Mouse (Mus musculus) brain, embryonic 14.5 days (tissue): ENCODE data around the gene Cldn9. TPM values are rescaled to one million over a fixed set of nuclear protein-coding genes. Genes with fewer than 3 reads are reported as not detected.

Experiments
- DNase-seq: peaks from one replicate; pipeline ENCODE4 v3.0.0-alpha.2; 2011; ENCODE audit warnings: low read depth
- CTCF ChIP-seq: fragments of 200-500 bp; IDR thresholded peaks from 2 replicates; pipeline ENCODE4 v1.5.1; 2012; ENCODE audit warnings: inconsistent platforms, mild to moderate bottlenecking, moderate library complexity, borderline replicate concordance; ENCODE audit not compliant: insufficient read depth, insufficient read length; ENCODE audit errors: extremely low read depth
- POLR2A ChIP-seq: fragments of 200-500 bp; IDR thresholded peaks from 2 replicates; pipeline ENCODE4 v1.6.1; 2012; ENCODE audit warnings: mild to moderate bottlenecking, inconsistent platforms, borderline replicate concordance; ENCODE audit not compliant: poor library complexity, insufficient read depth, insufficient read length, severe bottlenecking; ENCODE audit errors: extremely low read depth
- polyA plus RNA-seq: library from polyadenylated mRNA; depleted of rRNA; stranded (reverse); fragments of >200 nt; gene quantifications from 2 replicates; pipeline ENCODE4 v1.2.3, GENCODE M21; 2012

Gene Cldn9
- polyA plus RNA-seq, 1 experiment = 0.92 TPM

DNA sequence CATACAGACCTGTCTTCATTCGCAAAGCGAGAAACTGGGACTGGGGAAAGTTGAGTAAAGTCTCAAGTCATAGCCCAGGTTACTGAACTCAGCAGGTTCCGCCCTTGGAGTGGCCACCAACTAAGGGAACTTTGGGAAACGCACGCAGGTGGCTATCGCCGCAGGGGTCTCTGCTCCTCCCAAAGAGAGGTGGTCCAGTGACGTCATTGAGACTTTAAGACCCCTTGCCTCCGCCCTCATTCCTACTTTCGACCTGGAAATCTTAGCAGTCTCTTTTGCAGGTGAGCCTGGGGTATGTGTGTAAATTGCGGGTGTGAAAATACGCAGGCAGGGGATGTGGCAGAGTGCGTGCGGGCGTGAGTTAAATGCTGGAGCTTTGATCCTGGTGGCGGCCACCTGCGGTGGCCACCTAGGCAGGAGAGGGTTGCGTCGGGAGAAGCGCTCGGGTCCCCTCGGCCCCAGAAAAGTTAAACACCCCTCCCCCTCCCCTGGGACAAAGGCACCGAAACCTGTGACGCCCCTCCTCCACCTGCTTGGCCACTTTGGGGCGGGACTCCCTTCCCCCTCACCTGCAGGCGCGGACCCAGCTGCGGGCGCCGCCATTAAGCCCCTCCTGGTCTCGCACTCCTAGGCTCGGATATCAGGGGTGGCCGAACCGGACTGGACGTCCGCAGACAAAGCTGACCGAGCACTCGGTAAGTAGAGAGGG, 4.5 kb downstream of the Cldn9 start, which contains the start of gene Cldn6:
TSS of gene Cldn6 (plus strand) at position 123 of the 709 bp plus-strand sequence.
- no peak for DNase-seq
- TF ChIP-seq POLR2A = no peak
- TF ChIP-seq CTCF = no peak

DNA sequence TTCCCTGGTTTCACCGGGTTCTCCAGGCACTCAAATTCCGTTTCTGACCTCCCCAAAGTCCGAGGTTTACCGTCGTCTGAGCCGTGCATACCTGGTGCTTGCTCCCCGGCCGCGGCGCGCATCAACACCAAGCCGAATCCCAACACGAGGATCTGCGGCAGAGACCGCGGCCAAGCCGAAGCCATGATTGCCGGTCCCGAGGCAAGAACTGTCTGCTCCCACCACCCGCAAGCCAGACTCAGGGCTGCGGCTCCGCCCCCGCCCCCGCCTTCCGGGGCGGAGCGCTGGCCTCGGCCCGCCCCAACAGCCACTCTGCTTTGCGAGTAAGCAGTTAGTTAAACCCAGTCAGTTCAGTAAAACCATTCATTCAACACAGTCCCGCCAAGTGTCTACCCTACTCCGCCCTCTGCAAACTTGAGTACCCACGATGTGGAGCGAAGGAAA, 6.6 kb downstream of the Cldn9 start, which contains the start of gene Tnfrsf12a:
TSS of gene Tnfrsf12a (minus strand) at position 233 of the 444 bp plus-strand sequence.
- peak; percentile 33; the same call in 1 of the 2 replicates for TF ChIP-seq POLR2A
- TF ChIP-seq CTCF = no peak
- peak; percentile 91 for DNase-seq

DNA sequence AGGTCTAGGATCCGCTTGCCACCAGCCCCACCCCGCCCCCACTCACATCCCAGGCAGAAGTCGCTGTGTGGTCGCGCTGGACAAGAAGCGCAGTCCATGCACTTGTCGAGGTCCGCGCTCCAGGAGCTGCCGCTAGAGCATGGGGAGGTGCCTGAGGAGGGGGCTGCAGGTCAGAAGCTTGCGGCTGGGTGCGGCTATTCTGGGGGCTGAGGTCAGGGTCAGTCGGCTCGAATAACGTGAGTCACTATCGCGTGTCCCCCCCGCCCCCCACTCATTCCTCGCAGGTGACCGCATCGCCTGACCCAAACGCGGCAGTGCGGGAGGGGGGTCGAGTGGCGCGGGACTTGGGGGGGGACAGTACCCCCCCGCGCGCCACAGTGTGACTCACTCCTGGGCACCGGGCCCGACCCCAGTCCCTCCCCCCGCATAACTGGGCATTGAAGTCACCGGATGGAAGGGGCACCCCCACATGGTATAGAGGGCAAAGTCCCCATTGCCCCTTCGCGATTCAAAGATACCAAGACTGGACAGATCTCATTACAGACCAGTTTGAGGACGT, 7.3 kb downstream of the Cldn9 start:
- TF ChIP-seq POLR2A = no peak
- TF ChIP-seq CTCF = no peak
- DNase-seq = peak; percentile 24

DNA sequence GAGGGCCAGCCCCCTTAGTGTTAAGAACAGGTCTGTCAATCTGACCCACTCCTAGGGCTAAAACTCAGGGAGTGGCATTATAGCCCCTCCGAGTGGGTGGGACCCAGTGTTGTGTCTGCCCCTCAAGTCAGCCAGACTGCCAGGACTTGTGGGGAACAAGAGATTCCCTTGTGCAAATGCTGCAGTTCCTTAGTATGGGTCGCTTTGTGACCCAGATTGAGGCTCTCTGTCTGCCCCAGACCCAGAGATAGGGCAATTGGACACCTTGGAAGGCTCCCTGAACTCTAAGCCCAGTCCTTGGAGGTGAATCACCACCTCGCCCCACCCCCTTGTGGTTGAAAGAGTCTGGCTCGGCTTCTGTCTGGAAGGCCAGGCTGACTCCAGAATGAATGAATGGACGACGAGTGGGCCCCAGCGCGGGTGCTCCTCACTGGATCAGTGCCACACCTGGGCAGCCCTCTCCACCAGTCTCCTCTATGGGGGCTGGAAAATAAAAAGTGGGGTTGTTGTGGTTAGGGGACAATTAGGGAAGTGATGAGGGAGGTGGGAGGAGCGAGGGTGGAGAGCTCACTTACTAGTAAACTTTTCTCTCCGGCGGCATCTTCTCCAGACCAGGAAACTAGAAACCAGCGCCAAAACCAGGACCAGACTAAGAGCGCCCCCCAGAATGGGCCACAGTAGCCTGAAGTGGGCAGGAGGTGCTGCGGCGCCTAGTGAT, 8.1 kb downstream of the Cldn9 start:
- no peak for DNase-seq
- TF ChIP-seq POLR2A (no peak), CTCF (no peak)

DNA sequence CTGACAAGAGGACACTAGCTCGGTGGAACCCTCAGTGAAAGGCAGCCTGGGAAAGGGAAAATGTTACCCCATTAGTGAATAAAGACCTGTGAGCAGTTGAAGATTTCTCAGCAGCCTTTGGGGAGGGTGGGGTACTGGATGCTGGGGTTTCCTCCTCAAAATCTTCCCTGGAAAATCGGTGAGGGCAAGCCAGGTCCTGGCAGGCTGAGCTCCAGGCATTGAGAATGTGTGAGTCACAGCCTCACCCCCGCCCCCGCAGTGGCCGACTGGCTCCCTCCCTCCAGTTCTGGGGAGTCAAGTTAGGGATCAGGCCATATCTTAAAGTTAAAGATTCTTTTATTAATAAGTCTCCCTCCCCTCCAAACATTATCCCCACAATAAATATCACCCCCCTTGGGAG, 8.7 kb downstream of the Cldn9 start:
- TF ChIP-seq POLR2A = no peak
- TF ChIP-seq CTCF = no peak
- no peak for DNase-seq

DNA sequence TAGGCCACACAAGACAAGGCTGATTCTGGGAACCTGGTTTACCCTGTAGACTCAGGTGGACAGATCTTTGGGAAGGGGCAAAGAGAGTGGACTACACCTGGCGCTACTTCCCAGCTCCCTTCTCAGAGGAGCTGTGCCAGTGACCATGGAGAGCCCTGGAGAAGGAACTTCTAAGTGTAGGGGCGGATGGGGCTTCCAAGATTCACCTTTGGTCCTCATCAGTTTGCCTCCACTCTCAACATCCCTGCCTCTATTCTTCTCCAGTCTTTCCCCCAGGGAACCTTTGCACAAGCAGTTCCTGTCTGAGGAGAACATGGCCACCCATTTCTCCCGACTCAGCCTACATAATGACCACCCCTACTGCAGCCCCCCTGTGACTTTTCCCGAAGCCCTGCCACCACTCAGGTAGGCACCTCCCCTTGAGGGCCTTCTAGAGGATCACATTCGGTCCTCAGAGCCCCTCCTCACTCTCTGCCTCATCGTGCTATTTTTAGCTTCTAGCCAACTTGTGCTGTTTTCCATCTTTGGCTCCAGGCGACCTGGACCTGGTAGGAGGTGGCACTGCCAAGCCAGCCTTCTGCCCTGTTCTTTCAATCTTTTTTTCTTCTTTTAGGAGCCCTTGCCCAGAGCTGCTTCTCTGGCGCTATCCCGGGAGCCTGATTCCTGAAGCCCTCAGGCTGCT, 9.4 kb downstream of the Cldn9 start:
- no peak for DNase-seq
- no peak for TF ChIP-seq CTCF
- no peak for TF ChIP-seq POLR2A

DNA sequence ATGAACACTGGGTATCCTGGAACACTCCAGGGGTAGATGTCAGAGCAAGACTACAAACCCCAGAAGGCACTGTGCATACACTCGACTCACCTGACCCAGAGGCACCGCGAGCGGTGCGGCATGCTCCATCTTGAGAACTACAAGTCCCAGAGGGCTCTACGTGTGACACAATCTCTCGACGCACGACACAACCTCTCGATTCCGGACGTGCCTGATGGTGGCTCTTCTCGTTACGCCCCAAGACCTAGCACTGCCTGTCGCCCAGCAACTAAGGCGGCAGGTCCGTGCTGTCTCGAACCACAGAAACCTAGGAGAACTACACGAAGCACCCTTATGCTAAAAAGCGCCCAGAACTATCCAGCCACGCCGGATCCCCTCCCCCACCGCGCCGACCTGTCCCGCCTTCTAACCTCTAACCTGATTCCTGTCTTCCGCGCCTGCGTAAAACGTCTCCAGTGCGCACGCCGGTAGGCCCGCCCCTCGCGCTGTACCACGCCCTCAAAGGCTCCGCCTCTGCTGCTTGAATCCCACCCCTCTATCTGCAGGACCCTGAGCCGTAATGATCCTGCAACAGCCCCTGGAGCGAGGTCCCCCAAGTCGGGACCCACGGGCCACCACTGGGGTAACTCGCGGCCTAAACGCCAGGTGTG, 10.3 kb downstream of the Cldn9 start, which contains the start of the genes Hcfc1r1 and Thoc6:
TSS of gene Hcfc1r1 (plus strand) at position 173 of the 650 bp plus-strand sequence.
TSS of gene Thoc6 (minus strand) at position 459 of the 650 bp plus-strand sequence.
- TF ChIP-seq CTCF = no peak
- TF ChIP-seq POLR2A = peak; percentile 45; the same call in 1 of the 2 replicates
- peak; percentile 99 for DNase-seq

DNA sequence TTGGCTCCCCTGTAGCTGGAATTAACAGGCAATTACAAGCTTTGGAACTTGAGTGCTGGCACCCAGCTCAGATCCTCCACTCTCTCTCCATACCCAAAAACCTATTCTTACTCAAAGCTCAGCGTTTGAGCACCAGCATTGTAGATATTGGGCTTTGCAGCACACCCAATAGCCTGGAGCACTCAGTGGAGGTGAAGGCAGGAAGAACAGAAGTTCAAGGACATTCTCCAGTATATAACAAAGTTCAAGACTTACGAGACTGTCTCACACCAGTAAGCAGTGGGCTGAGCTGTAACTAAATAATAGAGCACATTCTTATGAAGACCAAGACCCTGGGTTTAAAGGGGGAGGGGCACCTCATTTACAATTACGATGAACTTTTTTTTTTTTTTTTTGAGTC, 11.1 kb downstream of the Cldn9 start:
- TF ChIP-seq POLR2A = no peak
- no peak for TF ChIP-seq CTCF
- no peak for DNase-seq

DNA sequence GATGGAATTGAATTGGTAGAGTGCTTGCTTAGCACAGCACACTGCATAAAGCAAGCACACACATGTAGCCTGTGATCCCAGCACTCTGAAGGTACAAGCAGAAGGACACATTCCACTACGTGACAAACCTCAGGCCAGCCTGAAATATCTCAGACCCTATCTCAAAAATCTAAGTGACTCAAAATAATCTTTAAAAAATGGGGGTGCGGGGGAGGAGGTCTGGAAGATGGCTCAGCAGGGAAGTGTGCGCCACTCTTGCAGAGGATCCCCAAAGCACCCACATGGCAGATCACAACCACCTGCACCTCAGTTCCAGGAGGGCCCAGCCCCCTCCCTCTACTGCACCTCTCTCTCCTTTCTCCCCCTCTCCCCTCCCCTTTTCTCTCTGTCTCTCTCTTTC, 12.3 kb downstream of the Cldn9 start:
- TF ChIP-seq CTCF (no peak), POLR2A (no peak)

DNA sequence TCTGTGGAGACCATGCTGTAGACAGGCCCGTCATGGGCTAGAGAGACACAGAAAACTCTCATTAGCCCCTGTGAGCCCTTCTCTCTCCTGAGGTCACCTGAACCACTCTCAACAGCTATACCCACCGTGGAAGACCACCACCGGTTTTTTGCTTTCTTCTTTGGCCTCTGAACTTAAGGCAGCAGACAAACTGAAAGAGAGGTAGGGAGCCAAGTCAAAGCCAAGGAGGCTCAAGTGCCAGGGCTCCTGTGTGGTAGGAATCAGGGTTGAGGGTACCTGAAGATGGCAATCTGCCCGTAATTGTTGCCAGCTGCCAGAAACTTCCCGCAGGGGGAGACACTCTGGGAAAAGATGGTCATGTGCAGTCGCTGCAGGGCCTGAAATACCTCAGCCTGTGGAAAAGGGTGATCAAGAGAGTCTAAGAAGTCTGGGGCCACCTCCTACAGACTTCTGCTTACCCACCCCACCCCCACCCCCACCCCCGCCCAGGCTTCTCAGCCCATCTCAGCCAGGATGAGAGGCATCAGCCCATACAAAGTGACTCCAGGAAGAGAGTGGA, 13.2 kb downstream of the Cldn9 start:
- TF ChIP-seq CTCF (no peak), POLR2A (no peak)
- DNase-seq = no peak

More for the DNA sequence above, 12.3 kb downstream of the Cldn9 start:
- DNase-seq = no peak

DNA sequence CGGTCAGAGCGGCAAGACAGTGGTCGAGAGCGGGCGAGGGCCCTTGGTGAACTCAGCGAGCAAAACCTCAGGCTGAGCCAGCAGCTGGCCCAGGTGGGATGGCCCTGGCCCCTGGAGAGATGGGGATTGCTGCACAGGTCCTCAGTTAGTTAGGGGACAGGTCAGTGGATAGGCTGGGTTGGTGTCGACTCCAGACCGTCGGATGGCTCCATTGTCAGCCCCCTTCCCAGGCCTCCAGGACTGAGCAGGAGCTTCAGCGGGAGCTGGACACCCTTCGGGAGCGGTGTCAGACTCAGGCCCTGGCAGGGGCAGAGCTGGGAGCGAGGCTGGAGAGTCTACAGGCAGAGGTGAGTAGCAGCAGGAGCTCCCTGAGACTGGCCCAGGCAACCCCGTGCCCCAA, 18.3 kb downstream of the Cldn9 start:
- no peak for DNase-seq
- TF ChIP-seq POLR2A (no peak), CTCF (no peak)

DNA sequence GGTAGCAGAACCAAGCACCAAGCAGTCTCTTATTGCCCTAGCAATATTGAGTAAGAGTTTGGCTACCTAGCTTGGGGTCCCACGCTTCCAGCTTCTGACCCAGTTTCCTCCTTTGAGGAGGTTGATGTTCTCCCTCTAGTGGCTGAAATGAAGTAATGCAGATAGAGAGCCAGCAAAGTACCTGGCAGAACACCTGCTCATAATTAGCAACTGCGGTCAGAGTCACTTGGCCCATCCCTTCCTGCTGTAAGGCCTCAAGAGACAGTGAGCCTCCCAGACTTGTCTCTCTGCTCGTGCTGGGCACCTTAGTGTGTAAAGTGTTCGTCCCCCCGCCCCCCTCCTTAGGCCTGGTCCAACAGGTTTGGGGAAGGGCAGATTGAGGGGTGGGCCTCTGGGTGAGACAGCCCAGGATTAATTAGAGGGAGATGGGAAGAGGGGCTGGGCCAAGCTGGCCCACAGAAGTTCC, 19.2 kb downstream of the Cldn9 start:
- DNase-seq = peak; percentile 56
- peak; percentile 75; the same call in 1 of the 2 replicates for TF ChIP-seq CTCF
- no peak for TF ChIP-seq POLR2A
